Mouse (Mus musculus) intestine, embryonic 16.5 days (tissue): ENCODE measurements at regions not wholly inside any gene's neighbourhood (a gene's known extent, or its start where the extent isn't known, plus 50 kb on each side); places are given as distances from the start of the nearest gene placed in this dataset.
"Not testable (repeated sequence)": the region's sequence is repeated elsewhere in the genome, so short reads cannot be mapped to it uniquely, and the experiment has no call there.

Source experiments
- ATAC-seq: fragments of 200-750 bp; cut with Nextera tagmentation; 2 replicates; pipeline ENCODE4 v1.8.0; 2017; ENCODE audit warnings: moderate TSS enrichment, moderate library complexity
- H3K27ac ChIP-seq: fragments of 300-500 bp; sonication (generic); 2 replicates; pipeline ENCODE4 v1.5.1; 2014; ENCODE audit warnings: mild to moderate bottlenecking, low read length
- H3K27me3 ChIP-seq: fragments of 300-500 bp; sonication (generic); replicated peaks from 2 replicates; pipeline ENCODE4 v1.6.1; 2014; ENCODE audit warnings: low read length, control low read depth, mixed read lengths; ENCODE audit not compliant: control insufficient read depth, insufficient read depth
- H3K36me3 ChIP-seq: fragments of 300-500 bp; sonication (generic); 2 replicates; pipeline ENCODE4 v1.6.1; 2014; ENCODE audit warnings: low read length, control low read depth; ENCODE audit not compliant: control insufficient read depth, insufficient read depth
- H3K4me1 ChIP-seq: fragments of 300-500 bp; sonication (generic); 2 replicates; pipeline ENCODE4 v1.6.1; 2014; ENCODE audit warnings: low read length, control low read depth, mixed read lengths; ENCODE audit not compliant: control insufficient read depth, insufficient read depth
- H3K4me2 ChIP-seq: fragments of 300-500 bp; sonication (generic); 2 replicates; pipeline ENCODE4 v1.6.1; 2014; ENCODE audit warnings: low read depth, low read length, control low read depth
- H3K4me3 ChIP-seq: fragments of 300-500 bp; sonication (generic); 2 replicates; pipeline ENCODE4 v1.5.1; 2014; ENCODE audit warnings: mild to moderate bottlenecking, low read length
- H3K9ac ChIP-seq: fragments of 300-500 bp; sonication (generic); 2 replicates; pipeline ENCODE4 v1.6.1; 2014; ENCODE audit warnings: low read depth, low read length
- H3K9me3 ChIP-seq: fragments of 300-500 bp; sonication (generic); 2 replicates; pipeline ENCODE4 v1.6.1; 2016; ENCODE audit warnings: low read length, control low read depth; ENCODE audit not compliant: control insufficient read depth
- WGBS: fragments of 180-500 bp; shearing (Covaris S2); extraction: QIAGEN DNeasy Blood & Tissue Kit; methylation state at CpG from one replicate; pipeline ENCODE4 v1.1.7; 2014; 5-methylcytosine and 5-hydroxymethylcytosine counted together

DNA sequence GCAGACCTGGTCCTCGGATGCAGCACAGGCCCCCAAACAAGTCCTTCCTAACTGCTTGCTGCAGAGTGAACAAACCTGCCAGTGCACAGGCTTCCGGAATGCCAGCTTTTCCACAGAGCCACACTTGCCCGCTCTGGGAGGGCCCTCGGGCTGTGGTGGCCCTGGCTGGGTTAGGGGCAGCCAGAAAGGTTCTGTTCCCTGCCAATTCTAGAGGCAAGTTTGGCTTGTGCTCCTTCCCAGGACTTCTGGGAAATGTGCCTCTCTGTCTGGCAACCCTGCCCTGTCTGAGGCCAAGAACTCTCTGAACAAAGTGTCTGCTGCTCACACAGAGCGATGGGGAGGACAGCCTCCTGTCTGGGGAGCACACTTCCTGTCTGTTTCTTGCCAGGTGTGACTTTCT is 66.4 kb downstream of the Xrcc2 start:
- Histone ChIP-seq H3K36me3 (no peaks in the 10 kb centered on the region), H3K27ac (no peak overlapping the region), H3K27me3 (no peaks in the 10 kb centered on the region), H3K4me3 (no peak overlapping the region), H3K4me2 (no peak overlapping the region), H3K9ac (no peak overlapping the region), H3K4me1 (no peaks in the 10 kb centered on the region), H3K9me3 (no peaks in the 10 kb centered on the region)
- 84% methylated on average over 5 of the region's 5 CpGs for WGBS
- ATAC-seq, result no peak

DNA sequence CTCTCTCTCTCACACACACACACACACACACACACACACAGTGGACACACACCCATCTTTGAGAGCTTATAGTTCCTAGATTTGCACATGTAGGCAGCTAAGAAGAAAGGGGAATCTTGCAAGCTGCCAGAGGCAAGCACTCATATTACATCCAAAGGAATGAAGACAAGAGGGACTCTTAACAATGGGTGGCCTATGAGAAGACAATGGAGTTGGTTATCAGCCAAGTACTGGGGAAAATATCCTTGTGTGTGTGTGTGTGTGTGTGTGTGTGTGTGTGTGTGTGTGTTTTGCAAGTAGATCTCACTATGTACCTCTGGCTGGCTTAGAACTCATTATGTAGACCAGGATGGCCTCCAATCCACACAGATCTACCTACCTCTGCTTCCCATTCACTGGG is 67.5 kb downstream of the Xrcc2 start:
- Histone ChIP-seq H3K4me1 (no peaks in the 10 kb centered on the region), H3K9me3 (no peaks in the 10 kb centered on the region), H3K4me3 (no peak overlapping the region), H3K27me3 (no peaks in the 10 kb centered on the region), H3K27ac (no peak overlapping the region), H3K36me3 (no peaks in the 10 kb centered on the region), H3K9ac (no peak overlapping the region), H3K4me2 (no peak overlapping the region)
- no peak for ATAC-seq

DNA sequence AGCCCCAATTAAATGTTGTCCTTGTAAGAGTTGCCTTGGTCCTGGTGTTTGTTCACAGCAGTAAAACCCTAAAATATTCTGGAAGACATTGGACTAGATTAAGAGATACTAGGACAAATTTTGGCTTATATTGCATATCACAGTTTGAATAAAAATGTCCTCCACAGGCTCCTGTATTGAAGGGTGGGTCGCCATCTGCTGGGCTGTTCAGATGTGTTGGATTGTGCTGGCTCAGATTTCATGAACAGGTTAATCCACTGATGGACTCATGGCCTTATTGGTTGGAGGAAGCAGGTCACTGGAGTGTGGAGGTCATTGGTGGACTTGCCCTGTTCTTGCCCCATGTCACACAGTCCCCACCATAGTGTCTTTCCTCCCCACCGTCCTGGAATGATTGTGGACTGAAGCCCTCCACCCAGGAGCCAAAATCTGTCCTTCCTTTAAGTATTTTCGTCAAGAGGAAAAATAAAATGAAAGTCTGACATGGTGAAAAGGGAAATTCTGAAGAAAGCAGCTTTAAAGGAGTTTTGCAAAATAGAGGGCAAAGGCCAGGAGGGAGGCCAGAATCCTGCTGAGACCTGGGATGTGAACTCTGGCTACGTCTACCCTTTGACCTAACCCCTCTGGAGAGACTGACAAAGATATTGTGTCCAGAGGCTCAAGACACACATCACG is 72.6 kb downstream of the Xrcc2 start:
- no peaks in the 10 kb centered on the region for H3K36me3 ChIP-seq
- H3K9me3 ChIP-seq, result 0 out of 2 replicates have a peak, but pooled peaks cover 3% of the 10 kb centered on the region
- ATAC-seq, result no peak
- 75% methylated on average over 5 of the region's 5 CpGs for WGBS
- no peak overlapping the region for H3K27ac ChIP-seq
- no peak overlapping the region for H3K4me2 ChIP-seq
- H3K4me1 ChIP-seq, result no peaks in the 10 kb centered on the region
- H3K4me3 ChIP-seq, result no peak overlapping the region
- no peak overlapping the region for H3K9ac ChIP-seq
- H3K27me3 ChIP-seq, result no peaks in the 10 kb centered on the region

DNA sequence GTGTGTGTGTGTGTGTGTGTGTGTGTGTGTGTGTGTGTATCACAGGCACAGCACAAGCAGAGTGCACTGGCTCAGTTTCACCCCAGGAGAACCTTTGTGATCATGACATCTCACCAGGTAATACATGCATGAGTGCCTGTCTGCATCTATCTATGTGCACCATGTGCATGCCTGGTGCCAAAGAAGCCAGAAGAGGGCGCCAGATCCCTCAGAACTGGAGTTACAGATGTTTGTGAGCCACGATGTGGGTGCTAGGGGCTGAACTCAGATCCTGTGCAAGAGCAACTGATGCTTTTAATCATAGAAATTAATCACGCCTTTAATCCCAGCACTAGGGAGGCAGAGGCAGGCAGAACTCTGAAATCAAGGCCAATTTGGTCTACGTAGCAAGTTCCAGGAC is 75.9 kb downstream of the Xrcc2 start:
- no peak overlapping the region for H3K9ac ChIP-seq
- no peak overlapping the region for H3K4me3 ChIP-seq
- H3K36me3 ChIP-seq, result no peaks in the 10 kb centered on the region
- WGBS, result 85% methylated on average over 4 of the region's 4 CpGs
- H3K4me2 ChIP-seq, result no peak overlapping the region
- H3K27ac ChIP-seq, result no peak overlapping the region
- H3K27me3 ChIP-seq, result no peaks in the 10 kb centered on the region
- ATAC-seq, result no peak
- H3K9me3 ChIP-seq, result 0 out of 2 replicates have a peak, but pooled peaks cover 3% of the 10 kb centered on the region
- H3K4me1 ChIP-seq, result no peaks in the 10 kb centered on the region

DNA sequence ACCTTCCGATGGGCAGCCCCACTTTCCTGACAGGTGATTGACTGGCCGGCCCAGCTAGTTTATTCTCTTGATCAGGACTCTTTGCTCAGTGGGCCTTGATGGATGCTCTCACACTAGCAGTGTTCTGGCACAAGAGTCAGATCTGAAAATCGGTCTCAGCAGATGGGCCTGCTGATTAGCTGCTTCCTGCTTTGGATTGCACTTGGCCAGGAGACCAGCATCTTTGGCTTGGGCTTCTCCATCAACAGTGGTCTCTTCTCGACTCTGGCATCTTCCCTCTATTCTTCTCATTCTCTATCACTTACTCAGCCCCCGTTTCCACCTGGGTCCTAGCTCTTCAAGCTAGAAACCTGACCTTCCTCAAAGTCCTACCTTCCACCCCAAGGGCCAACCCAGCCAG is 77.1 kb downstream of the Xrcc2 start:
- H3K4me1 ChIP-seq, result no peaks in the 10 kb centered on the region
- H3K4me3 ChIP-seq, result no peak overlapping the region
- no peaks in the 10 kb centered on the region for H3K27me3 ChIP-seq
- no peaks in the 10 kb centered on the region for H3K36me3 ChIP-seq
- H3K27ac ChIP-seq, result no peak overlapping the region
- 0 out of 2 replicates have a peak, but pooled peaks cover 3% of the 10 kb centered on the region for H3K9me3 ChIP-seq
- ATAC-seq, result no peak
- H3K9ac ChIP-seq, result no peak overlapping the region
- 90% methylated on average over 5 of the region's 5 CpGs for WGBS
- H3K4me2 ChIP-seq, result no peak overlapping the region

DNA sequence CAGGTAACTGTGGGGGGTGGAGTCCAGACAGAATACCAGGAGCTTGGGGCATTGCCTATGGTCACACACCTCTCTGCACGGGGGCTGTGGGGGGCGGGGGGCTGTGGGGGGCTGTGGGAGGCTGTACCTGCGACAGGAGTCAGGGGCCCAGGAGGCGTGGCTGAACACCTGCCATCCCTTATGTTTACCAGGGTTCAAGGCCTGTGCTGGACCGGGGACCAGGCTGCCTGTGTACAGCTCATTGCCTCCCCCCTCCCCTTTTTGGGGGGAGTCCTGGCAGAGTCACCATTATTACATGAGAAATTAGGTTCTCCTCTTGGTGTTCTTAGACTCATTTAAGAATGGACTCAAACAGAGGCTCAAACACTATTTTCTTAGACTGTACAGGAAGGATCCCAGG is 78.5 kb downstream of the Xrcc2 start:
- Histone ChIP-seq H3K27ac (no peak overlapping the region), H3K36me3 (no peaks in the 10 kb centered on the region), H3K9ac (no peak overlapping the region), H3K4me3 (no peak overlapping the region), H3K4me2 (no peak overlapping the region), H3K4me1 (no peaks in the 10 kb centered on the region), H3K27me3 (no peaks in the 10 kb centered on the region), H3K9me3 (0 out of 2 replicates have a peak, but pooled peaks cover 3% of the 10 kb centered on the region)
- ATAC-seq, result no peak
- WGBS, result 45% methylated on average over 5 of the region's 5 CpGs

DNA sequence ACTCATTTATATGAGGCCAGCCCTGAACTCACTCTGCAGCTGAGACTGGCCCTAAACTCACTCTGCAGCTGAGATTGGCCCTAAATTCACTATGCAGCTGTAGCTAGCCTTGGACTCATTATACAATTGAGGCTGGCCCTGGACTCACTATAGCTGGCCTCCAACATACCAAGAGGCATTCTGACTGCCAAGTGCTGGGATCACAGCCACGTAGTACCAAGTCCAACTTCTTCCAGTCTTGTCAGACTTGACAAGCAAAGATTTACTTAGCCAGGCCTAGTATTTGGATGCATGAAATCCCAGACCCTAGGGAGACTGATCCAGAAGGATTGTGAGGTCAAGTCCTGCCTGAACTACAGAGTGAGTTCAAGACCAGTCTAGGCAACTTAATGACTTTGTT is 81.6 kb downstream of the Xrcc2 start:
- Histone ChIP-seq H3K4me1 (peaks cover 4% of the 10 kb centered on the region; the same call in 1 of the 2 replicates), H3K36me3 (no peaks in the 10 kb centered on the region), H3K27ac (no peak overlapping the region), H3K9ac (no peak overlapping the region), H3K9me3 (no peaks in the 10 kb centered on the region), H3K4me3 (no peak overlapping the region), H3K27me3 (no peaks in the 10 kb centered on the region), H3K4me2 (no peak overlapping the region)
- ATAC-seq, result no peak
- WGBS, result 63% methylated on average over 1 of the region's 1 CpGs

DNA sequence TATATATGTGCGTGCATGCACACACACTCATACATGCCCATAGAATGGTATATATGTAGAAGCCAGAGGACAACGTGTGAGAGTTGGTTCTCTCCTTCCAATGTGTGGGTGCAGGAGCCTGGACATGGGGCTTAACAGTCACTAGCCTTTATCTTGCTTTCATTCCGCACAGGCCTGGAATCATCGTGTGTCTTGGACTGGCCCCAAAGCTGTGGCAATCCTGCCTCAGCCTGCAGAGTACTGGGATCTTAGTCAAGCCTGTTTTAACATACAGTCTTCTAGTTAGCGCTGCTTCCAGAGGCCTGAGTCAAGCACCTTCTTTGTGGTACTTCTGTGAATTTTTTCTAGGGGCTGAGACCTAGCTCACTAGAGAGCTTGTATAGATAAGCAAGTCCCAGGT is 85.8 kb downstream of the Xrcc2 start:
- WGBS, result 79% methylated on average over 5 of the region's 5 CpGs
- Histone ChIP-seq H3K36me3 (no peaks in the 10 kb centered on the region), H3K27ac (peak overlapping the region; percentile 25; the same call in 1 of the 2 replicates), H3K4me2 (no peak overlapping the region), H3K27me3 (no peaks in the 10 kb centered on the region), H3K4me3 (no peak overlapping the region), H3K4me1 (peaks cover 4% of the 10 kb centered on the region; the same call in 1 of the 2 replicates), H3K9me3 (no peaks in the 10 kb centered on the region), H3K9ac (no peak overlapping the region)
- peak; percentile 67 for ATAC-seq

DNA sequence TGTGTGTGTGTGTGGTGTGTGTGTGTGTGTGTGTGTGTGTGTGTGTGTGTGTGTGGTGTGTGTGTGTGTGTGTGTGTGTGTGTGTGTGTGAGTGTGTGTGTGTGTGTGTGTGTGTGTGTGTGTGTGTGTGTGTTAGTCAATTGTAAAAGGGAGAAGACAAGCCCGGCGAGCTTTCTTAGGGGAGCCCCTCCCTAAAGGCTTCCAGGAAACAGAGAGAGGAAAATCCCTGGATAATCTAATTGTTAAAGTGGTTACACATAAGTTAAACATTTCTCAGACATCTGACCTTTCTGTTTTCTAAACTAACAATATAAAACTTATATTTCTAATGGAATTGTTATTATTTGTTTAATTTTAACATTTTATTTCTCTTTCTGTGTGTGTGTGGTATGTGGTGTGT is 86.3 kb downstream of the Xrcc2 start:
- WGBS, result 25% methylated on average over 2 of the region's 2 CpGs
- not testable (repeated sequence) for H3K4me1 ChIP-seq, H3K9me3 ChIP-seq, H3K4me2 ChIP-seq, H3K36me3 ChIP-seq, H3K4me3 ChIP-seq, H3K9ac ChIP-seq, H3K27me3 ChIP-seq, H3K27ac ChIP-seq
- peak; percentile 65; the same call in 1 of the 2 replicates for ATAC-seq

DNA sequence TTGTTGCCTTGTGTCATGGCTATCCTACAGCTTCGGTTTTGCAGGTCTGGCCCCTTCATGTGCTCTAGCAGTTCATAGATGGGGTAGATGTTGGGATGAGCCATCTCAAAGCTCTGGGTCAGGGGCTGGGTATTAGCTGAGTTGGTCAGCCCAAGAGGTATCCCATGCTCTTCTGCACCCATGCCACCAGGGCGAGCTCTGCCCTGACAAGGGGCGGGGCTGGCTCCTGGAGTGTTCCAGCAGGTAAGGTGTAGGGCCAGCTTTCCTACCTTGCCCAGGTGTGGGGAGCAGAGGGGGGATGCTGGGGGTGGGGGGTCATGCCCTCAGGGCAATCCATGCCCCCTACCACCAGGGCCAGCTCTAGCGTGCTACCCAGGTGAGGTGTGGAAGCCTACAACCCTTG is 91.0 kb downstream of the Xrcc2 start:
- Histone ChIP-seq H3K27ac (no peak overlapping the region), H3K9ac (no peak overlapping the region), H3K9me3 (no peaks in the 10 kb centered on the region), H3K4me2 (no peak overlapping the region), H3K4me3 (no peak overlapping the region), H3K27me3 (no peaks in the 10 kb centered on the region), H3K36me3 (no peaks in the 10 kb centered on the region), H3K4me1 (peaks cover 6% of the 10 kb centered on the region; the same call in 1 of the 2 replicates)
- WGBS, result 84% methylated on average over 4 of the region's 4 CpGs
- ATAC-seq, result peak; percentile 20; the same call in 1 of the 2 replicates
